Mouse (Mus musculus) embryonic facial prominence, embryonic 10.5 days (tissue): ENCODE measurements around the gene Gm20905. TPM values are rescaled to one million over a fixed set of nuclear protein-coding genes. Genes with fewer than 3 reads are reported as not detected.
"Not testable (repeated sequence)": the region's sequence is repeated elsewhere in the genome, so short reads cannot be mapped to it uniquely, and the experiment has no call there.

Experiments used
- DNase-seq: peaks from one replicate; pipeline ENCODE4 v3.0.0-alpha.2; 2017; ENCODE audit warnings: low spot score
- H3K27ac ChIP-seq: fragments of 300-500 bp; sonication (generic); replicated peaks from 2 replicates; pipeline ENCODE4 v1.5.1; 2016; ENCODE audit warnings: mild to moderate bottlenecking
- H3K27me3 ChIP-seq: fragments of 300-500 bp; sonication (generic); replicated peaks from 2 replicates; pipeline ENCODE4 v1.6.1; 2016; ENCODE audit warnings: low read depth, mild to moderate bottlenecking; ENCODE audit not compliant: poor library complexity, severe bottlenecking
- H3K36me3 ChIP-seq: fragments of 300-500 bp; sonication (generic); replicated peaks from 2 replicates; pipeline ENCODE4 v1.6.1; 2016; ENCODE audit warnings: mild to moderate bottlenecking, moderate library complexity
- H3K4me1 ChIP-seq: fragments of 300-500 bp; sonication (generic); 2 replicates; pipeline ENCODE4 v1.6.1; 2016
- H3K4me3 ChIP-seq: fragments of 300-500 bp; sonication (generic); 2 replicates; pipeline ENCODE4 v1.5.1; 2016; ENCODE audit warnings: mild to moderate bottlenecking, moderate library complexity
- H3K9me3 ChIP-seq: fragments of 300-500 bp; sonication (generic); 2 replicates; pipeline ENCODE4 v1.6.1; 2016; ENCODE audit warnings: mild to moderate bottlenecking
- WGBS: fragments of 180-500 bp; shearing (Covaris S2); methylation state at CpG from one replicate; pipeline ENCODE4 v1.1.7; 2016; 5-methylcytosine and 5-hydroxymethylcytosine counted together
- polyA plus RNA-seq: library from polyadenylated mRNA; unstranded; fragments of >200 nt; fragmentation: Nextera tagmentation; extraction: Ambion mirVana; gene quantifications from 2 replicates; pipeline ENCODE4 v1.2.1, GENCODE M21; 2016

Gm20905 gene
- polyA plus RNA-seq = not detected in 2 replicates

GRCm38 (mm10) chrY:37259503-37259902, at the start of gene Gm20905:
TSS of gene Gm20905 (minus strand) at chrY:37259603.
- not testable (repeated sequence) for H3K9me3 ChIP-seq, DNase-seq, H3K36me3 ChIP-seq, H3K27me3 ChIP-seq, H3K4me1 ChIP-seq, H3K27ac ChIP-seq, H3K4me3 ChIP-seq
- WGBS = no CpG with 5 or more reads among the region's 6 CpGs
